Mouse (Mus musculus) heart, embryonic 11.5 days (tissue): ENCODE data around the gene Agps. TPM values are rescaled to one million over a fixed set of nuclear protein-coding genes. Genes with fewer than 3 reads are reported as not detected.

ENCODE experiments used
- ATAC-seq: fragments of 200-750 bp; cut with Nextera tagmentation; replicated peaks from 2 replicates; pipeline ENCODE4 v1.8.0; 2017; ENCODE audit warnings: moderate library complexity; ENCODE audit not compliant: insufficient number of reproducible peaks, low FRiP score, low TSS enrichment
- H3K27ac ChIP-seq: fragments of 300-500 bp; sonication (generic); 2 replicates; pipeline ENCODE4 v1.5.1; 2014; ENCODE audit warnings: mild to moderate bottlenecking, low read depth, low read length
- H3K27me3 ChIP-seq: fragments of 300-500 bp; sonication (generic); 2 replicates; pipeline ENCODE4 v1.6.1; 2014; ENCODE audit warnings: mild to moderate bottlenecking, low read length, mixed read lengths; ENCODE audit not compliant: control insufficient read depth, insufficient read depth
- H3K36me3 ChIP-seq: fragments of 300-500 bp; sonication (generic); 2 replicates; pipeline ENCODE4 v1.6.1; 2014; ENCODE audit warnings: mild to moderate bottlenecking, low read length, moderate library complexity, mixed read lengths; ENCODE audit not compliant: control insufficient read depth, insufficient read depth
- H3K4me1 ChIP-seq: fragments of 300-500 bp; sonication (generic); 2 replicates; pipeline ENCODE4 v1.6.1; 2014; ENCODE audit warnings: low read length; ENCODE audit not compliant: control insufficient read depth, insufficient read depth
- H3K4me2 ChIP-seq: fragments of 300-500 bp; sonication (generic); 2 replicates; pipeline ENCODE4 v1.6.1; 2014; ENCODE audit warnings: mild to moderate bottlenecking, moderate library complexity
- H3K4me3 ChIP-seq: fragments of 300-500 bp; sonication (generic); 2 replicates; pipeline ENCODE4 v1.5.1; 2014; ENCODE audit warnings: low read depth, low read length
- H3K9ac ChIP-seq: fragments of 300-500 bp; sonication (generic); 2 replicates; pipeline ENCODE4 v1.6.1; 2014; ENCODE audit warnings: mild to moderate bottlenecking, low read depth, low read length, moderate library complexity
- H3K9me3 ChIP-seq: fragments of 300-500 bp; sonication (generic); replicated peaks from 2 replicates; pipeline ENCODE4 v1.6.1; 2016; ENCODE audit warnings: low read length; ENCODE audit not compliant: control insufficient read depth
- WGBS: fragments of 180-500 bp; shearing (Covaris S2); extraction: QIAGEN DNeasy Blood & Tissue Kit; methylation state at CpG from one replicate; pipeline ENCODE4 v1.1.7; 2014; ENCODE audit not compliant: insufficient replicate concordance; 5-methylcytosine and 5-hydroxymethylcytosine counted together
- polyA plus RNA-seq: library from polyadenylated mRNA; unstranded; fragments of >200 nt; fragmentation: Nextera tagmentation; extraction: Ambion mirVana; gene quantifications from 2 replicates; pipeline ENCODE4 v1.2.1, GENCODE M21; 2014

Agps gene
- polyA plus RNA-seq, 1 experiment from 2014 or later, result 29.2 TPM

- Histone ChIP-seq H3K4me3 (no peak overlapping the region), H3K9me3 (no peaks in the 10 kb centered on the region), H3K36me3 (no peaks in the 10 kb centered on the region), H3K27ac (no peak overlapping the region), H3K27me3 (no peaks in the 10 kb centered on the region), H3K9ac (no peak overlapping the region), H3K4me1 (no peaks in the 10 kb centered on the region), H3K4me2 (no peak overlapping the region)
- no peak for ATAC-seq
- 90% methylated on average over 6 of the region's 6 CpGs for WGBS
Measured at GRCm38 (mm10) chr2:75805767-75806166, 26.2 kb upstream of the Agps start.

GRCm38 (mm10) chr2:75806891-75807290, 25.1 kb upstream of the Agps start:
- H3K36me3 ChIP-seq, result no peaks in the 10 kb centered on the region
- no peaks in the 10 kb centered on the region for H3K9me3 ChIP-seq
- no peaks in the 10 kb centered on the region for H3K27me3 ChIP-seq
- H3K4me3 ChIP-seq, result no peak overlapping the region
- H3K27ac ChIP-seq, result no peak overlapping the region
- 88% methylated on average over 3 of the region's 3 CpGs for WGBS
- H3K9ac ChIP-seq, result no peak overlapping the region
- H3K4me1 ChIP-seq, result no peaks in the 10 kb centered on the region
- no peak for ATAC-seq
- H3K4me2 ChIP-seq, result no peak overlapping the region

- no peak for ATAC-seq
Measured at GRCm38 (mm10) chr2:75807460-75807859, 24.5 kb upstream of the Agps start.

GRCm38 (mm10) chr2:75814880-75815279, 17.1 kb upstream of the Agps start:
- 76% methylated on average over 13 of the region's 13 CpGs for WGBS
- no peaks in the 10 kb centered on the region for H3K36me3 ChIP-seq
- H3K4me1 ChIP-seq, result no peaks in the 10 kb centered on the region
- H3K9ac ChIP-seq, result no peak overlapping the region
- ATAC-seq, result no peak
- no peaks in the 10 kb centered on the region for H3K27me3 ChIP-seq
- no peaks in the 10 kb centered on the region for H3K9me3 ChIP-seq
- no peak overlapping the region for H3K27ac ChIP-seq
- H3K4me3 ChIP-seq, result no peak overlapping the region
- H3K4me2 ChIP-seq, result no peak overlapping the region

More at GRCm38 (mm10) chr2:75807460-75807859, 24.5 kb upstream of the Agps start:
- Histone ChIP-seq H3K9me3 (no peaks in the 10 kb centered on the region), H3K4me3 (no peak overlapping the region), H3K9ac (no peak overlapping the region), H3K4me1 (no peaks in the 10 kb centered on the region), H3K27ac (no peak overlapping the region), H3K4me2 (no peak overlapping the region), H3K27me3 (no peaks in the 10 kb centered on the region), H3K36me3 (no peaks in the 10 kb centered on the region)
- WGBS, result 87% methylated on average over 5 of the region's 5 CpGs

- H3K4me1 ChIP-seq, result no peaks in the 10 kb centered on the region
- H3K4me2 ChIP-seq, result no peak overlapping the region
- ATAC-seq, result no peak
- H3K27ac ChIP-seq, result no peak overlapping the region
- no peaks in the 10 kb centered on the region for H3K9me3 ChIP-seq
- no peaks in the 10 kb centered on the region for H3K36me3 ChIP-seq
- 62% methylated on average over 8 of the region's 8 CpGs for WGBS
- no peak overlapping the region for H3K4me3 ChIP-seq
- no peak overlapping the region for H3K9ac ChIP-seq
- H3K27me3 ChIP-seq, result no peaks in the 10 kb centered on the region
Measured at GRCm38 (mm10) chr2:75815521-75815920, 16.5 kb upstream of the Agps start.

GRCm38 (mm10) chr2:75816673-75817072, 15.3 kb upstream of the Agps start:
- Histone ChIP-seq H3K36me3 (no peaks in the 10 kb centered on the region), H3K9me3 (no peaks in the 10 kb centered on the region), H3K9ac (no peak overlapping the region), H3K27ac (no peak overlapping the region), H3K27me3 (no peaks in the 10 kb centered on the region), H3K4me1 (no peaks in the 10 kb centered on the region), H3K4me3 (no peak overlapping the region), H3K4me2 (no peak overlapping the region)
- 66% methylated on average over 6 of the region's 6 CpGs for WGBS
- no peak for ATAC-seq

GRCm38 (mm10) chr2:75818719-75819118, 13.3 kb upstream of the Agps start:
- ATAC-seq, result no peak
- WGBS, result 73% methylated on average over 7 of the region's 7 CpGs

GRCm38 (mm10) chr2:75819796-75820195, 12.2 kb upstream of the Agps start:
- no peak overlapping the region for H3K4me2 ChIP-seq
- no peaks in the 10 kb centered on the region for H3K9me3 ChIP-seq
- no peaks in the 10 kb centered on the region for H3K36me3 ChIP-seq
- H3K9ac ChIP-seq, result no peak overlapping the region
- 85% methylated on average over 3 of the region's 3 CpGs for WGBS
- no peaks in the 10 kb centered on the region for H3K27me3 ChIP-seq
- no peak for ATAC-seq
- H3K27ac ChIP-seq, result no peak overlapping the region
- H3K4me1 ChIP-seq, result no peaks in the 10 kb centered on the region
- no peak overlapping the region for H3K4me3 ChIP-seq

More at GRCm38 (mm10) chr2:75818719-75819118, 13.3 kb upstream of the Agps start:
- H3K9me3 ChIP-seq, result no peaks in the 10 kb centered on the region
- H3K9ac ChIP-seq, result no peak overlapping the region
- H3K4me1 ChIP-seq, result no peaks in the 10 kb centered on the region
- H3K27ac ChIP-seq, result no peak overlapping the region
- no peak overlapping the region for H3K4me2 ChIP-seq
- H3K4me3 ChIP-seq, result no peak overlapping the region
- no peaks in the 10 kb centered on the region for H3K36me3 ChIP-seq
- no peaks in the 10 kb centered on the region for H3K27me3 ChIP-seq

GRCm38 (mm10) chr2:75821971-75822751, 9.8 kb upstream of the Agps start:
- WGBS, result 73% methylated on average over 13 of the region's 13 CpGs
- no peaks in the 10 kb centered on the region for H3K4me1 ChIP-seq
- ATAC-seq, result no peak
- no peak overlapping the region for H3K9ac ChIP-seq
- no peak overlapping the region for H3K4me3 ChIP-seq
- no peak overlapping the region for H3K27ac ChIP-seq
- no peaks in the 10 kb centered on the region for H3K9me3 ChIP-seq
- H3K36me3 ChIP-seq, result no peaks in the 10 kb centered on the region
- H3K27me3 ChIP-seq, result no peaks in the 10 kb centered on the region
- no peak overlapping the region for H3K4me2 ChIP-seq
